Mouse (Mus musculus) ES-E14 (cell line): Measurements from ENCODE around the gene Ift27. TPM values are rescaled to one million over a fixed set of nuclear protein-coding genes. Genes with fewer than 3 reads are reported as not detected.

Experiments
- DNase-seq: peaks from one replicate; pipeline ENCODE4 v3.0.0-alpha.2; 2013; ENCODE audit warnings: low read depth, low spot score
- H3K27ac ChIP-seq: 2 replicates; pipeline ENCODE4 v1.5.1; 2012; ENCODE audit warnings: low read depth, mild to moderate bottlenecking, low read length, moderate library complexity, mixed read lengths; ENCODE audit not compliant: poor library complexity, insufficient read depth, severe bottlenecking
- H3K36me3 ChIP-seq: 2 replicates; pipeline ENCODE4 v1.6.1; 2012; ENCODE audit warnings: mild to moderate bottlenecking, low read length, moderate library complexity, mixed read lengths; ENCODE audit not compliant: control insufficient read depth, poor library complexity, insufficient read depth, severe bottlenecking
- H3K4me1 ChIP-seq, 2 experiments: fragments of 150-350 bp in 1 of 2; sonication (generic) in 1 of 2; 2 replicates each; pipeline ENCODE4 v1.6.1; 2012; ENCODE audit warnings: low read length in 2 of 2, mild to moderate bottlenecking in 1 of 2, mixed read lengths in 1 of 2; ENCODE audit not compliant: control insufficient read depth in 2 of 2, insufficient read depth in 2 of 2, poor library complexity in 1 of 2
- H3K4me3 ChIP-seq, 2 experiments: fragments of 150-350 bp in 1 of 2; sonication (generic) in 1 of 2; 2 replicates each; pipeline ENCODE4 v1.5.1; 2012; ENCODE audit warnings: low read length in 2 of 2, low read depth in 1 of 2, mild to moderate bottlenecking in 1 of 2, mixed read lengths in 1 of 2; ENCODE audit not compliant: insufficient read depth in 1 of 2, poor library complexity in 1 of 2, severe bottlenecking in 1 of 2
- H3K9ac ChIP-seq: 2 replicates; pipeline ENCODE4 v1.6.1; 2012; ENCODE audit warnings: low read depth, mild to moderate bottlenecking, low read length, mixed read lengths; ENCODE audit not compliant: poor library complexity, insufficient read depth, severe bottlenecking
- H3K9me3 ChIP-seq: fragments of 150-350 bp; sonication (generic); 2 replicates; pipeline ENCODE4 v1.6.1; 2012; ENCODE audit warnings: low read depth, mild to moderate bottlenecking, low read length; ENCODE audit not compliant: control insufficient read depth, insufficient read depth
- CHD2 ChIP-seq: IDR thresholded peaks from 2 replicates; pipeline ENCODE4 v1.6.1; 2014; ENCODE audit warnings: mild to moderate bottlenecking, low read depth, low read length, inconsistent platforms
- HCFC1 ChIP-seq: IDR thresholded peaks from 2 replicates; pipeline ENCODE4 v1.6.1; 2012; ENCODE audit warnings: low read length, inconsistent platforms, borderline replicate concordance; ENCODE audit not compliant: insufficient read depth
- MAFK ChIP-seq: IDR thresholded peaks from 2 replicates; pipeline ENCODE4 v1.6.1; 2014; ENCODE audit warnings: mild to moderate bottlenecking, low read depth, low read length, inconsistent platforms; ENCODE audit not compliant: insufficient read depth
- ZC3H11A ChIP-seq: IDR thresholded peaks from 2 replicates; pipeline ENCODE4 v1.6.1; 2012; ENCODE audit warnings: low read depth, mild to moderate bottlenecking, inconsistent platforms, low read length, borderline replicate concordance
- ZNF384 ChIP-seq: IDR thresholded peaks from 2 replicates; pipeline ENCODE4 v1.6.1; 2012; ENCODE audit warnings: low read depth, low read length, inconsistent platforms
- in situ Hi-C, 2 experiments: fragments of 600-800 bp; cut with MboI; formaldehyde crosslinking; loops; one replicate each; pipeline ENCODE4 v1.15.1; 2025; ENCODE audit warnings: low sequenced_read_pairs in 2 of 2, inconsistent platforms in 1 of 2; ENCODE audit not compliant: unreplicated experiment in 2 of 2
- total RNA-seq: library from RNA; depleted of rRNA; stranded (reverse); fragments of 300-350 nt; gene quantifications from 2 replicates; pipeline ENCODE4 v1.2.3, GENCODE M21; 2012

The Ift27 gene
- total RNA-seq, 1 experiment = 12.6 TPM

DNA sequence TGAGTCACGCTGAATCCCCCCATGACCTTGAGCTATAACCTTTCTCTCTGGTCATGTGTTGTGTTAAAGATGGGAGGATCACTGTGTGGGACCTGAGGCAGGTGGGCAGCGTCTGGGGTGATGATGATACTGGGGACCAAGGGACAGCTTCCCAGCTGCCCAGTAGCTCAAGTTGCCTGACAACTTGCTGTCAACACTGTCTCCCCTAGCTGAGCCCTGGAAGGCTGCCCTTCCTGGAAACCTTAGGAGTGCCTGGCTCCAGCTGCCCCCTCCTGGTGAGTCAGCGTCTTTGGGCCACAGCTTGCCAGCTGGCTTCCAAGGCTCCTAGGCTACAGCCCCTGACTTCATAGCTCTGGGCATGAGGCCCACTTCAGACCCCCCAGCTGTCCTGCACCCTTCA is 31.3 kb upstream of the Ift27 start:
- no peak for DNase-seq
- in situ Hi-C loops = no loop called here
- Histone ChIP-seq H3K9me3 (no peaks in the 10 kb centered on the region), H3K36me3 (no peaks in the 10 kb centered on the region), H3K4me1 (no peaks in the 10 kb centered on the region), H3K27ac (no peak overlapping the region), H3K9ac (no peak overlapping the region), H3K4me3 (no peak overlapping the region)
- no peak for TF ChIP-seq MAFK
- no peak for TF ChIP-seq ZNF384
- no peak for TF ChIP-seq ZC3H11A
- TF ChIP-seq CHD2 = no peak
- TF ChIP-seq HCFC1 = no peak

DNA sequence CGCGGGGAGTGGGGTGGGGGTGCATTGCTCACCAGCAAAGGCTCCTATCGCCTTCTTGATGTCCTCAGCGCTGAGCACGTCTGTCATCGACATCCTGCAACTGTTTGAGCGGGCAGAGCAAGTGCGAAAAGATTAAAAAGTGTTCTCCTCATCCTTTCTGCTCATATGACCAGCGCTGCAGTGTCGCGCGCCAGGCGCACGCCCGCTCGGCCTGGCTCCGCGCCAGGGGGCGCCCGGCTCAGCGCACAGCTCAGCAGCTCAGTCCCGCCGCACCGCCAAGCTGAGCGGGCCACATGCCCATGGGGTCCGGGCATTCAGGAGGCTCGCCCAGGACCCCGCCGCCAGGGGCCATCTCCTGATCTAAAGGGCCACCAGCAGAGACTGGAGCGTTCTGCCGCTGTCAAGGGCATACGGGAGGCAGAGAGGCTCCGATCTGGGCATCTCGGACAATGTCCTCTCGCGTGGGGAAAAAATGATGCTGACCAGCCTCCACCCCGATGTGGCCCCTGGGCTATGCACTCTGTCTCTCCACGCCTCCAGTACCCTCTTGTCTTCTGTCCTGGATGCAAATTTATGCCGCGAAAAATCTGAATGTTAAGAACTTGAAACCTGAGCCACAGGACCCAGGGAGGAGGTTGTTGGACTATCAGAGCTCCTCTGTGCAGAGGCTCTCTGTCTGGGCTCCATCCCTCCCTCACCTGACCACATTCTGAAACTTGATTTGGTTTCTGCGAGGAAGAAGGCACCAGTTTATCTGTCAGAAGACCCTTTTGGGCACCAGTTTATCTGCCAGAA is 30.3 kb upstream of the Ift27 start:
- no peak for DNase-seq
- Histone ChIP-seq H3K4me3 (peak overlapping the region; percentile 47 to 66; a peak in 3 of 4 replicates), H3K36me3 (no peaks in the 10 kb centered on the region), H3K27ac (no peak overlapping the region), H3K9ac (no peak overlapping the region), H3K4me1 (no peaks in the 10 kb centered on the region), H3K9me3 (no peaks in the 10 kb centered on the region)
- no peak for TF ChIP-seq CHD2
- TF ChIP-seq MAFK = no peak
- no peak for TF ChIP-seq HCFC1
- TF ChIP-seq ZNF384 = no peak
- in situ Hi-C loops = no loop called here

- Histone ChIP-seq H3K9me3 (no peaks in the 10 kb centered on the region), H3K4me3 (no peak overlapping the region), H3K4me1 (no peaks in the 10 kb centered on the region), H3K27ac (no peak overlapping the region), H3K36me3 (no peaks in the 10 kb centered on the region), H3K9ac (no peak overlapping the region)
- TF ChIP-seq ZC3H11A (no peak), CHD2 (no peak), MAFK (no peak), ZNF384 (no peak), HCFC1 (no peak)
- in situ Hi-C loops = no loop called here
- DNase-seq = no peak
These were observed 21.4 kb upstream of the Ift27 start for GRCm38 (mm10) chr15:78195096-78195880.

DNA sequence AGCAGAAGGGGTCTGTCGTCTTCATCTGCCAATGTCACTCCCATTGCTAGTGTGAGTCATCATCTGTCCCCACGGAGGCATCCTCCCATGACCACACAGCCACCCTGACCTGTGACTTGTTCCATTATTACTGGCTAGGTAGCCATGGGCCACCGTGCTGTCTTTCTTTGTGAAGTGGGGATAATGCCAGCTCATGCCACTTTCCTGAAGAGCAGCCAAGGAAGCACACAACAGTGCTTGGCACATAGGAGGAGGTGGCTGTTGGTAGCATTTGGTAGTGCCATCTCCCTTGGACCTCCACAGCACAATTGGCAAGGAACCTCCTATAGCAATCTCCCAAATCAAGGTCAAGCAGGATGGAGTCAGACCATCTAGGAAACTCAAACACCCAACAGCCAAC is 20.4 kb upstream of the Ift27 start:
- no peak for TF ChIP-seq MAFK
- TF ChIP-seq HCFC1 = no peak
- no peak for TF ChIP-seq ZNF384
- no peak for TF ChIP-seq ZC3H11A
- no peak for TF ChIP-seq CHD2
- H3K4me3 ChIP-seq = no peak overlapping the region
- no peak overlapping the region for H3K27ac ChIP-seq
- H3K9ac ChIP-seq = no peak overlapping the region
- no peaks in the 10 kb centered on the region for H3K9me3 ChIP-seq
- peaks cover 0 to 4% of the 10 kb centered on the region in 2 experiments; a peak in 1 of 4 replicates for H3K4me1 ChIP-seq
- in situ Hi-C loops = no loop called here
- no peak for DNase-seq
- no peaks in the 10 kb centered on the region for H3K36me3 ChIP-seq
